Mouse (Mus musculus): ENCODE results near the gene Bicd2.

- TF ChIP-seq CTCF (IDR thresholded peaks at IDR 0.05; ENCODE audit: insufficient read depth, low read length) (no peak), POLR2A (IDR thresholded peaks at IDR 0.05; ENCODE audit: borderline replicate concordance, extremely low read depth, low read depth, low read length) (no peak)
Measured at GRCm38 (mm10) chr13:49358184-49358583, 16.8 kb downstream of the Bicd2 start.
